Mouse (Mus musculus) megakaryocyte, embryonic 14.5 days (primary cell): Measurements from ENCODE around the gene Otc.

Source experiments
- FLI1 ChIP-seq: IDR thresholded peaks from 2 replicates; pipeline ENCODE4 v1.6.1; 2012; ENCODE audit warnings: low read length, inconsistent platforms, mixed read lengths
- GATA1 ChIP-seq: IDR thresholded peaks from 3 replicates; pipeline ENCODE4 v1.6.1; 2012; ENCODE audit warnings: mixed read lengths, low read length, inconsistent platforms, borderline replicate concordance

- no peak for TF ChIP-seq GATA1
- no peak for TF ChIP-seq FLI1
Observed at GRCm38 (mm10) chrX:10268761-10269437, 16.8 kb downstream of the Otc start.
